In genomic region chr2:163583226-163584087, GRCm38 (mm10) we compare ENCODE assay signal across 20 mouse cellular contexts. TPM values are rescaled to one million over a fixed set of nuclear protein-coding genes. Genes with fewer than 3 reads are reported as not detected.
DNase-seq lines count a peak whose midpoint lies in the region; ATAC-seq and TF ChIP-seq lines count a peak whose summit lies in the region.
"Had no signal": no experiment of that assay in that cellular context is flagged by ENCODE, and none has a peak within 500 bp of the region (broad histone marks: within the 10 kb centered on the region; RNA-seq: fewer than 3 reads in every experiment).

No protein-coding gene starts in this region.

- no peak overlapping the region for H3K4me2 ChIP-seq in hindbrain, embryonic 16.5 days (ENCODE audit: low read length)
- no peak overlapping the region for H3K4me2 ChIP-seq in hindbrain, embryonic 11.5 days (replicated peaks; ENCODE audit: low read depth, low read length)
- no peak overlapping the region for H3K4me2 ChIP-seq in midbrain, postnatal 0 days (ENCODE audit: low read depth, low read length, poor library complexity, severe bottlenecking)
- no peak overlapping the region for H3K4me2 ChIP-seq in midbrain, embryonic 16.5 days (ENCODE audit: low read length)
- H3K4me2 ChIP-seq: heart, embryonic 13.5 days; hindbrain, embryonic 13.5 days; limb, embryonic 12.5 days; neural tube, embryonic 13.5 days; stomach, embryonic 15.5 days had no signal

- 79% methylated on average over 10 of the region's 10 CpGs for WGBS in hindbrain, embryonic 16.5 days
- 95% methylated on average over 10 of the region's 10 CpGs for WGBS in hindbrain, embryonic 11.5 days
- 89% methylated on average over 10 of the region's 10 CpGs for WGBS in midbrain, postnatal 0 days
- WGBS in midbrain, embryonic 16.5 days, result 90% methylated on average over 10 of the region's 10 CpGs

- no peak; the same call in 1 of the 2 replicates for ATAC-seq in cerebellum, adult (ENCODE audit: insufficient number of reproducible peaks, low FRiP score, low TSS enrichment)
- ATAC-seq in hindbrain, embryonic 16.5 days, result no peak
- ATAC-seq in hindbrain, embryonic 11.5 days (ENCODE audit: low FRiP score), result no peak
- ATAC-seq in midbrain, postnatal 0 days (ENCODE audit: low FRiP score), result no peak
- no peak for ATAC-seq in midbrain, embryonic 16.5 days

- no peaks in the 10 kb centered on the region for H3K4me1 ChIP-seq in hindbrain, embryonic 16.5 days (ENCODE audit: control insufficient read depth, insufficient read depth, low read depth, low read length)
- no peaks in the 10 kb centered on the region for H3K4me1 ChIP-seq in hindbrain, embryonic 11.5 days (replicated peaks; ENCODE audit: control insufficient read depth, insufficient read depth, low read length)
- H3K4me1 ChIP-seq in midbrain, postnatal 0 days (ENCODE audit: insufficient read depth, low read length), result no peaks in the 10 kb centered on the region
- H3K4me1 ChIP-seq in midbrain, embryonic 16.5 days (ENCODE audit: control insufficient read depth, insufficient read depth, low read length), result peaks cover 2% of the 10 kb centered on the region; the same call in 1 of the 2 replicates
- H3K4me1 ChIP-seq: limb, embryonic 12.5 days; neural tube, embryonic 13.5 days; stomach, embryonic 15.5 days had no signal

- no peaks in the 10 kb centered on the region for H3K27me3 ChIP-seq in hindbrain, embryonic 16.5 days (replicated peaks; ENCODE audit: control insufficient read depth, insufficient read depth, low read length)
- H3K27me3 ChIP-seq in hindbrain, embryonic 11.5 days (ENCODE audit: control insufficient read depth, insufficient read depth, low read length), result no peaks in the 10 kb centered on the region
- H3K27me3 ChIP-seq in midbrain, postnatal 0 days (ENCODE audit: insufficient read depth, low read length), result no peaks in the 10 kb centered on the region
- no peaks in the 10 kb centered on the region for H3K27me3 ChIP-seq in midbrain, embryonic 16.5 days (ENCODE audit: control insufficient read depth, insufficient read depth, low read depth, low read length)
- H3K27me3 ChIP-seq: hindbrain, embryonic 13.5 days; limb, embryonic 12.5 days; neural tube, embryonic 13.5 days; stomach, embryonic 15.5 days had no signal

- no peak overlapping the region for H3K9ac ChIP-seq in hindbrain, embryonic 16.5 days (ENCODE audit: low read depth, low read length)
- H3K9ac ChIP-seq in hindbrain, embryonic 11.5 days (ENCODE audit: low read depth, low read length), result no peak overlapping the region
- no peak overlapping the region for H3K9ac ChIP-seq in midbrain, postnatal 0 days (replicated peaks; ENCODE audit: low read length, poor library complexity, severe bottlenecking)
- H3K9ac ChIP-seq in midbrain, embryonic 16.5 days (ENCODE audit: low read depth, low read length), result no peak overlapping the region
- H3K9ac ChIP-seq: heart, embryonic 13.5 days; hindbrain, embryonic 13.5 days; limb, embryonic 12.5 days; neural tube, embryonic 13.5 days; stomach, embryonic 15.5 days had no signal

- no peak for TF ChIP-seq CTCF in midbrain, postnatal 0 days (IDR thresholded peaks at IDR 0.05)

- 0 out of 2 replicates have a peak overlapping the region, but pooled peaks have one; percentile 37 for H3K27ac ChIP-seq in hindbrain, embryonic 16.5 days (ENCODE audit: low read depth, low read length)
- H3K27ac ChIP-seq in hindbrain, embryonic 11.5 days (ENCODE audit: low read depth, low read length), result no peak overlapping the region
- no peak overlapping the region for H3K27ac ChIP-seq in midbrain, postnatal 0 days (ENCODE audit: low read depth, low read length)
- no peak overlapping the region for H3K27ac ChIP-seq in midbrain, embryonic 16.5 days (ENCODE audit: low read length)
- H3K27ac ChIP-seq: embryonic facial prominence, embryonic 10.5 days; heart, embryonic 13.5 days; hindbrain, embryonic 13.5 days; limb, embryonic 12.5 days; neural tube, embryonic 13.5 days; stomach, embryonic 15.5 days had no signal

- peak; percentile 28 for DNase-seq in cerebellum, adult 9-11 months
- DNase-seq in hindbrain, embryonic 11.5 days (ENCODE audit: low spot score), result no peak
- DNase-seq in midbrain, postnatal 0 days (ENCODE audit: low spot score), result peak; percentile 57
- no peak for DNase-seq in kidney, adult 18-20 months
- DNase-seq in layer of hippocampus, adult 9-11 months, result no peak
- DNase-seq: adrenal gland, adult 2 months; kidney, adult 8-10 months; kidney, postnatal 4 days; midbrain, embryonic 14.5 days; retina, postnatal 1 day; thymus, postnatal 14 days had no signal

- no peaks in the 10 kb centered on the region for H3K9me3 ChIP-seq in hindbrain, embryonic 16.5 days (ENCODE audit: control insufficient read depth, low read length)
- H3K9me3 ChIP-seq in hindbrain, embryonic 11.5 days (ENCODE audit: control insufficient read depth, low read length), result no peaks in the 10 kb centered on the region
- H3K9me3 ChIP-seq in midbrain, postnatal 0 days (ENCODE audit: low read length), result no peaks in the 10 kb centered on the region
- no peaks in the 10 kb centered on the region for H3K9me3 ChIP-seq in midbrain, embryonic 16.5 days (replicated peaks; ENCODE audit: control insufficient read depth, low read length, poor library complexity, severe bottlenecking)
- H3K9me3 ChIP-seq: embryonic facial prominence, embryonic 10.5 days; heart, embryonic 13.5 days; hindbrain, embryonic 13.5 days; limb, embryonic 12.5 days; neural tube, embryonic 13.5 days; stomach, embryonic 15.5 days had no signal

- no peaks in the 10 kb centered on the region for H3K36me3 ChIP-seq in hindbrain, embryonic 16.5 days (ENCODE audit: control insufficient read depth, insufficient read depth, low read length)
- no peaks in the 10 kb centered on the region for H3K36me3 ChIP-seq in hindbrain, embryonic 11.5 days (ENCODE audit: control insufficient read depth, insufficient read depth, low read length)
- no peaks in the 10 kb centered on the region for H3K36me3 ChIP-seq in midbrain, postnatal 0 days (ENCODE audit: insufficient read depth, low read length)
- H3K36me3 ChIP-seq in midbrain, embryonic 16.5 days (ENCODE audit: control insufficient read depth, insufficient read depth, low read length), result no peaks in the 10 kb centered on the region
- H3K36me3 ChIP-seq: embryonic facial prominence, embryonic 10.5 days; heart, embryonic 13.5 days; hindbrain, embryonic 13.5 days; limb, embryonic 12.5 days; neural tube, embryonic 13.5 days; stomach, embryonic 15.5 days had no signal

- H3K4me3 ChIP-seq in hindbrain, embryonic 16.5 days (ENCODE audit: low read length), result no peak overlapping the region
- no peak overlapping the region for H3K4me3 ChIP-seq in hindbrain, embryonic 11.5 days (ENCODE audit: low read depth, low read length)
- H3K4me3 ChIP-seq in midbrain, postnatal 0 days (ENCODE audit: low read depth, low read length), result no peak overlapping the region
- no peak overlapping the region for H3K4me3 ChIP-seq in midbrain, embryonic 16.5 days (ENCODE audit: low read depth, low read length)
- H3K4me3 ChIP-seq: embryonic facial prominence, embryonic 10.5 days; heart, embryonic 13.5 days; hindbrain, embryonic 13.5 days; limb, embryonic 12.5 days; neural tube, embryonic 13.5 days; stomach, embryonic 15.5 days had no signal

RNA-seq across cellular contexts. Expression of gene Ttpal, which starts 18.7 kb away (rescaled TPM):
- polyA plus RNA-seq in hindbrain, embryonic 16.5 days (2015; fragmentation: Nextera tagmentation; extraction: Ambion mirVana), result 37.6 and 43.2 TPM in 2 replicates
- polyA plus RNA-seq in hindbrain, embryonic 11.5 days (2014; fragmentation: Nextera tagmentation; extraction: Ambion mirVana), result 40.2 and 42.2 TPM in 2 replicates
- total RNA-seq in midbrain, postnatal 0 days (2014; rRNA removed), result 76.2 and 91.9 TPM in 2 replicates
- polyA plus RNA-seq in midbrain, postnatal 0 days (2015; fragmentation: Nextera tagmentation; extraction: Ambion mirVana), result 33.5 and 34.7 TPM in 2 replicates
- 43.7 and 48.7 TPM in 2 replicates for polyA plus RNA-seq in midbrain, embryonic 16.5 days (2015; fragmentation: Nextera tagmentation; extraction: Ambion mirVana)

Comparison
In these comparisons a context has a peak if more than half of its experiments do, and no peak if none do; other contexts are left out.
1. DNase-seq: peak in cerebellum, adult 9-11 months (single experiment) and midbrain, postnatal 0 days (single experiment); none in hindbrain, embryonic 11.5 days (single experiment), kidney, adult 18-20 months (single experiment) and layer of hippocampus, adult 9-11 months (single experiment).